Mouse (Mus musculus): ENCODE results near the gene Ctrb1. TPM values are rescaled to one million over a fixed set of nuclear protein-coding genes. Genes with fewer than 3 reads are reported as not detected.

Gene Ctrb1
- polyA plus RNA-seq, 2 experiments = 0.10 TPM; not detected in 1

DNA sequence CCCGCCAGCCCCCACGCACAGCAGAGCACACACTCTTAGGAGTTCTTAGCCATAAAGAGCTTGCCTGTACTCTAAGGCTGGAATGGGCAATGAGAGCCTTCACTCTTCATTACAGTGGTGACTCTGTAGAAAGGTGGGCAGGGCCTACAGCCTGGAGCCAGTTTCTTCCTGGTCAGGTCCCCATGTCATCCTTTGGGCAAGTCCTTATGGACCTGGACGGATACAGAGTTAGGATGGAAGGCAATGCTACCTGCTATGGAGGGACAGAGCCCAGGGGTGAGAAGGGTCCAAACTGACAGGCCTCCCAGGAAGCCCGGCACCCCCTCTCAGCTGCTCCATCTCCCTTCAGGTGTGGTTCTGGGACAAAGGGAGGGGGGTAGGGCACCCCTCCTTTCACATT is 45.0 kb upstream of the Ctrb1 start:
- WGBS = 66% methylated on average over 4 of the region's 4 CpGs
- Histone ChIP-seq H3K9me3 (ENCODE audit: control insufficient read depth, low read length) (no peaks in the 10 kb centered on the region), H3K4me1 (ENCODE audit: control insufficient read depth, insufficient read depth, low read length) (peaks cover 70% of the 10 kb centered on the region), H3K27ac (replicated peaks; ENCODE audit: low read depth, low read length) (no peak overlapping the region), H3K36me3 (ENCODE audit: control insufficient read depth, insufficient read depth, low read length) (no peaks in the 10 kb centered on the region), H3K4me2 (replicated peaks; ENCODE audit: low read depth, low read length, severe bottlenecking) (no peak overlapping the region), H3K9ac (ENCODE audit: low read depth, low read length, severe bottlenecking) (no peak overlapping the region), H3K27me3 (ENCODE audit: control insufficient read depth, insufficient read depth, low read length) (no peaks in the 10 kb centered on the region), H3K4me3 (replicated peaks; ENCODE audit: low read length) (no peak overlapping the region)
- no peak for TF ChIP-seq POLR2A (IDR thresholded peaks at IDR 0.05; ENCODE audit: borderline replicate concordance, extremely low read depth, insufficient read depth, insufficient read length)
- no peak for ATAC-seq (ENCODE audit: low FRiP score, low read depth)
- DNase-seq (ENCODE audit: low spot score) = no peak

GRCm38 (mm10) chr8:111735335-111735761 is 44.5 kb upstream of the Ctrb1 start:
- Histone ChIP-seq H3K9ac (ENCODE audit: low read depth, low read length, severe bottlenecking) (no peak overlapping the region), H3K27ac (replicated peaks; ENCODE audit: low read depth, low read length) (0 out of 2 replicates have a peak overlapping the region, but pooled peaks have one; percentile 28)

DNA sequence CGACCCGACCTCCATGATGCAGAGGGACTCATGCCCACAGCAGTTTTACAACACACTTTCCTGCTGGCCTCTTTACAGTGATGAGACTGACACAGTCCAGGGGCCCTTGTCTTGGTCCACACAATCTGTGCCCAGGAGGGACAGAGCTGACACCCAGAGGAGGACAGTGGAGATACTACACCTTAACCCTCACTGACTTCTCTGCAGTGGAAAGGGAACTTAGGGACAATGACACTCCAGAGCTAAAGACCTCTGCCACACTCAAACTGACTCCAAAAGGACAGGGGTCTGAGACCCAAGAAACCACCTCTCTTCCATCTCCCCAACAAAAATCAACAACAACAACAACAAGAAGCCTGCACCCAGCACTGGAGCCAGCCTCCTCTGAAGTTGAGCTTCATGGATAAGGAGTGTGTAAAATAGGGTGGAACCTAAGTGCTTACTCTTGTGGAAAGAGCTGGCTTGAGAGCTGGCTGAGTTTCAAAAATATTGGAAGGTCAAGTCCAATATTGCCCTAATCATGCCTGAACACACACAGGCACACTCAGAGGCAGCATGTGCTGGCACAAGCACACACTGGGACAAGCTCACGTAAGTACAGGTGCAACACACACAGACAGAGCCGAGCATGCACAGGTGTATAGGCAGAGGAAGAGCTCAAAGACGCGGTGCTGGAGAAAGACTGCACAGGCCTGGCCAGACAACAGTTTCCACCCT is 43.6 kb upstream of the Ctrb1 start:
- Histone ChIP-seq H3K9me3 (ENCODE audit: control insufficient read depth, low read length) (no peaks in the 10 kb centered on the region), H3K36me3 (ENCODE audit: control insufficient read depth, insufficient read depth, low read length) (no peaks in the 10 kb centered on the region), H3K9ac (ENCODE audit: low read depth, low read length, severe bottlenecking) (0 out of 2 replicates have a peak overlapping the region, but pooled peaks have one; percentile 5), H3K4me2 (replicated peaks; ENCODE audit: low read depth, low read length, severe bottlenecking) (peak overlapping the region; percentile 71; the same call in 1 of the 2 replicates), H3K27ac (replicated peaks; ENCODE audit: low read depth, low read length) (peak overlapping the region; percentile 63), H3K27me3 (ENCODE audit: control insufficient read depth, insufficient read depth, low read length) (no peaks in the 10 kb centered on the region), H3K4me3 (replicated peaks; ENCODE audit: low read length) (no peak overlapping the region), H3K4me1 (ENCODE audit: control insufficient read depth, insufficient read depth, low read length) (peaks cover 72% of the 10 kb centered on the region)
- no peak for DNase-seq (ENCODE audit: low spot score)
- 45% methylated on average over 6 of the region's 6 CpGs for WGBS
- TF ChIP-seq POLR2A (IDR thresholded peaks at IDR 0.05; ENCODE audit: borderline replicate concordance, extremely low read depth, insufficient read depth, insufficient read length) = no peak
- no peak for ATAC-seq (ENCODE audit: low FRiP score, low read depth)

More at GRCm38 (mm10) chr8:111735335-111735761, 44.5 kb upstream of the Ctrb1 start:
- TF ChIP-seq POLR2A (IDR thresholded peaks at IDR 0.05; ENCODE audit: borderline replicate concordance, extremely low read depth, insufficient read depth, insufficient read length) = no peak
- 49% methylated on average over 8 of the region's 8 CpGs for WGBS
- DNase-seq (ENCODE audit: low spot score) (no peak), ATAC-seq (ENCODE audit: low FRiP score, low read depth) (no peak)
- no peaks in the 10 kb centered on the region for H3K9me3 ChIP-seq (ENCODE audit: control insufficient read depth, low read length)
- no peaks in the 10 kb centered on the region for H3K36me3 ChIP-seq (ENCODE audit: control insufficient read depth, insufficient read depth, low read length)
- no peak overlapping the region for H3K4me2 ChIP-seq (replicated peaks; ENCODE audit: low read depth, low read length, severe bottlenecking)
- peaks cover 72% of the 10 kb centered on the region for H3K4me1 ChIP-seq (ENCODE audit: control insufficient read depth, insufficient read depth, low read length)
- H3K4me3 ChIP-seq (replicated peaks; ENCODE audit: low read length) = no peak overlapping the region
- no peaks in the 10 kb centered on the region for H3K27me3 ChIP-seq (ENCODE audit: control insufficient read depth, insufficient read depth, low read length)

- no peak for TF ChIP-seq POLR2A (IDR thresholded peaks at IDR 0.05; ENCODE audit: borderline replicate concordance, extremely low read depth, insufficient read depth, insufficient read length)
- Histone ChIP-seq H3K4me2 (replicated peaks; ENCODE audit: low read depth, low read length, severe bottlenecking) (peak overlapping the region; percentile 71), H3K4me1 (ENCODE audit: control insufficient read depth, insufficient read depth, low read length) (peaks cover 66% of the 10 kb centered on the region), H3K36me3 (ENCODE audit: control insufficient read depth, insufficient read depth, low read length) (no peaks in the 10 kb centered on the region), H3K9me3 (ENCODE audit: control insufficient read depth, low read length) (no peaks in the 10 kb centered on the region), H3K9ac (ENCODE audit: low read depth, low read length, severe bottlenecking) (peak overlapping the region; percentile 5; the same call in 1 of the 2 replicates), H3K27me3 (ENCODE audit: control insufficient read depth, insufficient read depth, low read length) (no peaks in the 10 kb centered on the region), H3K4me3 (replicated peaks; ENCODE audit: low read length) (no peak overlapping the region), H3K27ac (replicated peaks; ENCODE audit: low read depth, low read length) (peak overlapping the region; percentile 67)
- WGBS = 9% methylated on average over 5 of the region's 5 CpGs
- no peak for ATAC-seq (ENCODE audit: low FRiP score, low read depth)
- no peak for DNase-seq (ENCODE audit: low spot score)
Measured at GRCm38 (mm10) chr8:111733581-111734243, 42.9 kb upstream of the Ctrb1 start.

DNA sequence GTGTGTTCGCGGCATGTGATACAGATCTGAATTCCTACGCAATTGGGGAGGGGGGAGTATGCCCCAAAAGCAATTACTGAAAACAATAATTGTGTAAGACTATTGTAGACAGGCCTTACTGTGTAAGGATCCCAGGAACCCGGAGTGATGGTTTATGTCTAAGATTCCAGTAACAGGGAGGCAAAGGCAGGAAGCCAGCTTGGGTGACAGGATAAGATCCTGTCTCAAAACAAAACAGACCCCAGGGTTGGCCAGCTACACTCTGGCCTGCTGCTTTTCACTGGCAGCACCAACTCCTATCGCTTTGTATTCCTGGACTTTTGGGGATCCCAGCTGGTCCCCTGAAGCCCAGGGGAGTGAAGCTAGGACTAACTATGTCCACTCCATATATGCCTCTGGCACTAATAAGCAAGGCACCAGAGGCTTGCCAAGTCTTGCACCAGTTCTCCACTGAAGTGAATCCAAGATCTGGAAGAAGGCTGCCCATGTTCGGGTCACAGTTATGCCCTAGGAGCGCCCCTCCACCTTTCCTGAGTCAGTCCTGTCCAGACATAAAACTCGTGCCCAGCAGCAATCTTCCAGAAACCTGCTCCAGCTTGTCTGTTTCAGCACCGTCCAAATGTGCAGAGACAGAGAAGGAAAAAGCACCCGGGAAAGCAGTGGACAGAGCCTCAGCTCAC is 41.7 kb upstream of the Ctrb1 start:
- peak overlapping the region; percentile 82 for H3K4me3 ChIP-seq (replicated peaks; ENCODE audit: low read length)
- H3K27ac ChIP-seq (replicated peaks; ENCODE audit: low read depth, low read length) = peak overlapping the region; percentile 67
- WGBS = 19% methylated on average over 10 of the region's 10 CpGs
- peak overlapping the region; percentile 83 for H3K9ac ChIP-seq (ENCODE audit: low read depth, low read length, severe bottlenecking)
- no peaks in the 10 kb centered on the region for H3K27me3 ChIP-seq (ENCODE audit: control insufficient read depth, insufficient read depth, low read length)
- TF ChIP-seq POLR2A (IDR thresholded peaks at IDR 0.05; ENCODE audit: borderline replicate concordance, extremely low read depth, insufficient read depth, insufficient read length) = no peak
- DNase-seq (ENCODE audit: low spot score) (no peak), ATAC-seq (ENCODE audit: low FRiP score, low read depth) (no peak)
- H3K9me3 ChIP-seq (ENCODE audit: control insufficient read depth, low read length) = no peaks in the 10 kb centered on the region
- H3K4me1 ChIP-seq (ENCODE audit: control insufficient read depth, insufficient read depth, low read length) = peaks cover 68% of the 10 kb centered on the region
- peak overlapping the region; percentile 71 for H3K4me2 ChIP-seq (replicated peaks; ENCODE audit: low read depth, low read length, severe bottlenecking)
- H3K36me3 ChIP-seq (ENCODE audit: control insufficient read depth, insufficient read depth, low read length) = no peaks in the 10 kb centered on the region
